Mouse (Mus musculus) forebrain, postnatal 0 days (tissue): ENCODE measurements around the gene Tnip2. TPM values are rescaled to one million over a fixed set of nuclear protein-coding genes. Genes with fewer than 3 reads are reported as not detected.

Experiments used
- ATAC-seq: fragments of 200-750 bp; cut with Nextera tagmentation; 2 replicates; pipeline ENCODE4 v1.8.0; 2017; ENCODE audit warnings: mild to moderate bottlenecking, moderate library complexity
- DNase-seq: peaks from one replicate; pipeline ENCODE4 v3.0.0-alpha.2; 2015
- H3K27ac ChIP-seq: fragments of 300-500 bp; sonication (generic); 2 replicates; pipeline ENCODE4 v1.5.1; 2014; ENCODE audit warnings: low read depth, mild to moderate bottlenecking, antibody characterized with exemption, low read length, moderate library complexity, mixed read lengths
- H3K27me3 ChIP-seq: fragments of 300-500 bp; sonication (generic); 2 replicates; pipeline ENCODE4 v1.6.1; 2014; ENCODE audit warnings: mild to moderate bottlenecking, low read length, mixed read lengths; ENCODE audit not compliant: insufficient read depth
- H3K36me3 ChIP-seq: fragments of 300-500 bp; sonication (generic); 2 replicates; pipeline ENCODE4 v1.6.1; 2014; ENCODE audit warnings: mild to moderate bottlenecking, moderate library complexity; ENCODE audit not compliant: insufficient read depth
- H3K4me1 ChIP-seq: fragments of 300-500 bp; sonication (generic); 2 replicates; pipeline ENCODE4 v1.6.1; 2014; ENCODE audit warnings: antibody characterized with exemption; ENCODE audit not compliant: insufficient read depth
- H3K4me2 ChIP-seq: fragments of 300-500 bp; sonication (generic); 2 replicates; pipeline ENCODE4 v1.6.1; 2014; ENCODE audit warnings: low read depth, mild to moderate bottlenecking, moderate library complexity
- H3K4me3 ChIP-seq: fragments of 300-500 bp; sonication (generic); 2 replicates; pipeline ENCODE4 v1.5.1; 2014; ENCODE audit warnings: low read depth, low read length, mixed read lengths
- H3K9ac ChIP-seq: fragments of 300-500 bp; sonication (generic); 2 replicates; pipeline ENCODE4 v1.6.1; 2014; ENCODE audit warnings: mild to moderate bottlenecking
- H3K9me3 ChIP-seq: fragments of 300-500 bp; sonication (generic); 2 replicates; pipeline ENCODE4 v1.6.1; 2016; ENCODE audit warnings: low read length
- CTCF ChIP-seq: sonication (generic); IDR thresholded peaks from 2 replicates; pipeline ENCODE4 v1.5.1; 2016; ENCODE audit warnings: antibody characterized with exemption, control low read depth, low read depth
- WGBS: fragments of 180-500 bp; shearing (Covaris S2); extraction: QIAGEN DNeasy Blood & Tissue Kit; methylation state at CpG from one replicate; pipeline ENCODE4 v1.1.7; 2014; 5-methylcytosine and 5-hydroxymethylcytosine counted together
- polyA plus RNA-seq: library from polyadenylated mRNA; unstranded; fragments of >200 nt; fragmentation: Nextera tagmentation; extraction: Ambion mirVana; gene quantifications from 2 replicates; pipeline ENCODE4 v1.2.1, GENCODE M21; 2015
- total RNA-seq: library from RNA; depleted of rRNA; stranded (reverse); fragments of >200 nt; gene quantifications from 2 replicates; pipeline ENCODE4 v1.2.3, GENCODE M21; 2014; rRNA removed

The Tnip2 gene
- total RNA-seq, result 7.2 and 9.7 TPM in 2 replicates
- 4.9 and 9.4 TPM in 2 replicates for polyA plus RNA-seq

GRCm38 (mm10) chr5:34513466-34514217 lies at the start of gene Tnip2:
TSS of gene Tnip2 (minus strand) at chr5:34513991.
- no peaks in the 10 kb centered on the region for H3K9me3 ChIP-seq
- H3K27ac ChIP-seq, result peak within 1 kb of the TSS; percentile 57; the same call in 1 of the 2 replicates
- DNase-seq (peak; percentile 88), ATAC-seq (peak; percentile 98)
- peak within 1 kb of the TSS; percentile 68 for H3K9ac ChIP-seq
- no peaks in the 10 kb centered on the region for H3K27me3 ChIP-seq
- 3% methylated on average over 64 of the region's 64 CpGs for WGBS
- no peak for TF ChIP-seq CTCF
- peak within 1 kb of the TSS; percentile 60 for H3K4me3 ChIP-seq
- H3K4me1 ChIP-seq, result no peaks in the 10 kb centered on the region
- peak within 1 kb of the TSS; percentile 96 for H3K4me2 ChIP-seq
- no peaks in the 10 kb centered on the region for H3K36me3 ChIP-seq

DNA sequence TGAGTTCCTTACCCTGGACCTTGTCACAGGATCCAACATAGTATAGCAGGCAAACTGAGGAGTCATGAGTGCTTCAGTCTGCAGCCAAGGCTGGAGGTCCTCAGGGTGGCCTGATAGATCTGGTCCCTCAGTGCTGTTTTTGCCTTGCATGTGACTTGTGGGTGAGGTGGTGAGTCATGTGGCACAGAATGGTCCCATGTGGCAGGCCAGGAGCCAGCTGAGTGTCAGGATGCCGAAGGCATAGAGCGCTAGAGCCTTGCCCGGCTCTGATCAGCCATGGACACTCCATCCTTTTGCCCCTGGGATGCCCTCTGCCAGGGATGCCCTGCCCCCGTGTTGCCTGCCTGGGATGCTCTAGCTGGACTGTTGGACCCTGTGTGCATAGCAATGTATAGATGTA lies 38.0 kb upstream of the Tnip2 start:
- Histone ChIP-seq H3K27ac (no peak overlapping the region), H3K4me2 (no peak overlapping the region), H3K4me1 (peaks cover 14% of the 10 kb centered on the region), H3K36me3 (peaks cover 46% of the 10 kb centered on the region), H3K9me3 (no peaks in the 10 kb centered on the region), H3K27me3 (no peaks in the 10 kb centered on the region), H3K4me3 (no peak overlapping the region), H3K9ac (no peak overlapping the region)
- TF ChIP-seq CTCF, result no peak
- DNase-seq, result no peak
- WGBS, result 93% methylated on average over 4 of the region's 4 CpGs
- no peak for ATAC-seq

- peaks cover 31% of the 10 kb centered on the region for H3K36me3 ChIP-seq
- peak overlapping the region; percentile 76 for H3K4me3 ChIP-seq
- peaks cover 14% of the 10 kb centered on the region for H3K4me1 ChIP-seq
- H3K27me3 ChIP-seq, result no peaks in the 10 kb centered on the region
- ATAC-seq, result peak; percentile 14; the same call in 1 of the 2 replicates
- no peak for TF ChIP-seq CTCF
- H3K9ac ChIP-seq, result peak overlapping the region; percentile 98
- DNase-seq, result peak; percentile 61
- peak overlapping the region; percentile 66 for H3K4me2 ChIP-seq
- 4% methylated on average over 6 of the region's 6 CpGs for WGBS
- peak overlapping the region; percentile 21; the same call in 1 of the 2 replicates for H3K27ac ChIP-seq
- no peaks in the 10 kb centered on the region for H3K9me3 ChIP-seq
Observed at GRCm38 (mm10) chr5:34550251-34550650, 36.5 kb upstream of the Tnip2 start.

GRCm38 (mm10) chr5:34549483-34550221 lies 35.9 kb upstream of the Tnip2 start:
- Histone ChIP-seq H3K4me3 (peak overlapping the region; percentile 76), H3K27ac (peak overlapping the region; percentile 84), H3K4me1 (peaks cover 14% of the 10 kb centered on the region), H3K9me3 (no peaks in the 10 kb centered on the region), H3K27me3 (no peaks in the 10 kb centered on the region), H3K9ac (peak overlapping the region; percentile 98), H3K4me2 (peak overlapping the region; percentile 66), H3K36me3 (peaks cover 25% of the 10 kb centered on the region)
- WGBS, result under 1% methylated on average over 49 of the region's 49 CpGs
- no peak; the same call in 1 of the 2 replicates for TF ChIP-seq CTCF
- peak; percentile 89 for ATAC-seq
- DNase-seq, result peak; percentile 80

- no peak for TF ChIP-seq CTCF
- 15% methylated on average over 8 of the region's 8 CpGs for WGBS
- H3K27ac ChIP-seq, result peak overlapping the region; percentile 84
Observed at GRCm38 (mm10) chr5:34549135-34549482, 35.3 kb upstream of the Tnip2 start.

DNA sequence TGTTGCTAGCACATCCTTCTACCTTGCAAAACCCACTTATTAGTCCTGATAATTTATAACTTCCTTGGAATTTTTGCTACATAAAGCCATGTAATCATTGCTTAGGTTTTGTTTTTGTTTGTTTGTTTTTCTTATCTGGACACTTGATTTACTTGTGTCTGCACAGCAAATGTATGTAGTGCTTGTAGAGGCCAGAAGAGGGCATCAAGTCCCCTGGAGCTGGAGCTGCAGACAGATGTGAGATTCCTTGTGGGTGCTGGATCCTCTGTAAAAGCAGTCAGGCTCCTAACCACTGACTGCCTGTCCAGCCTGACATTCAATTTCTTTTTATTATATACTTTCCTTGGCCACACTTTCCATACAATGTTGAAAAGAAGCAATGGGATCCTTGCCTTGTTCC lies 33.6 kb upstream of the Tnip2 start:
- Histone ChIP-seq H3K4me1 (peaks cover 14% of the 10 kb centered on the region), H3K27ac (no peak overlapping the region), H3K36me3 (peaks cover 11% of the 10 kb centered on the region), H3K9me3 (no peaks in the 10 kb centered on the region), H3K9ac (no peak overlapping the region), H3K4me3 (no peak overlapping the region), H3K27me3 (no peaks in the 10 kb centered on the region), H3K4me2 (no peak overlapping the region)
- DNase-seq, result no peak
- ATAC-seq, result no peak
- TF ChIP-seq CTCF, result peak; percentile 60

More at GRCm38 (mm10) chr5:34549135-34549482, 35.3 kb upstream of the Tnip2 start:
- no peaks in the 10 kb centered on the region for H3K9me3 ChIP-seq
- no peaks in the 10 kb centered on the region for H3K27me3 ChIP-seq
- H3K36me3 ChIP-seq, result peaks cover 22% of the 10 kb centered on the region
- DNase-seq (no peak), ATAC-seq (no peak)
- peak overlapping the region; percentile 66 for H3K4me2 ChIP-seq
- peak overlapping the region; percentile 98 for H3K9ac ChIP-seq
- peaks cover 14% of the 10 kb centered on the region for H3K4me1 ChIP-seq
- H3K4me3 ChIP-seq, result peak overlapping the region; percentile 76

DNA sequence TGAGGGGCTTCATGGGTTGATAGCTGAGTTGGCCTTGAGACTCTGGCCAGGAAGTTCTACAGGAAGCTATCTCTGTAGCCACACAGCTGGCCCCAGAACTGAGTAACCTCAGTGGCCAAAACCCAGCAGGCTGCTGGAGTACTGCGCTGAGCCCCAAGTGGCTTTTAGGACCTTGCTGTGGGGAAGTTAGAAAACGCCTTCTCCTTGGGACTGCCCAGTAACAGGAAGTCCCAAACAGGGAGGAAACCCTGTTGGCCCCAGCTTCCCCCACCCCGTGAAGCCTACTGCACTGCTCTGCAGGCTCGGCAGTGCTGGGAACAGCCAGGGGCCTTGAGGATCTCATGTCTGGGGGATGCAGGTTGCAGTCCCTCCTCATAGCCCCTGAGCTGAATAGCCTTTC lies 29.3 kb upstream of the Tnip2 start:
- Histone ChIP-seq H3K27ac (no peak overlapping the region), H3K9me3 (no peaks in the 10 kb centered on the region), H3K4me1 (no peaks in the 10 kb centered on the region), H3K4me3 (no peak overlapping the region), H3K27me3 (no peaks in the 10 kb centered on the region), H3K9ac (no peak overlapping the region), H3K36me3 (no peaks in the 10 kb centered on the region), H3K4me2 (no peak overlapping the region)
- no peak for DNase-seq
- TF ChIP-seq CTCF, result no peak
- WGBS, result 67% methylated on average over 4 of the region's 4 CpGs
- ATAC-seq, result no peak
